Mouse (Mus musculus): ENCODE measurements around the gene Litaf. TPM values are rescaled to one million over a fixed set of nuclear protein-coding genes. Genes with fewer than 3 reads are reported as not detected.
A peak's percentile ranks its signal among the peaks of the same experiment; 100 is the strongest.

Gene Litaf
- polyA plus RNA-seq, 1 experiment from 2014 or later = 69.5 TPM

DNA sequence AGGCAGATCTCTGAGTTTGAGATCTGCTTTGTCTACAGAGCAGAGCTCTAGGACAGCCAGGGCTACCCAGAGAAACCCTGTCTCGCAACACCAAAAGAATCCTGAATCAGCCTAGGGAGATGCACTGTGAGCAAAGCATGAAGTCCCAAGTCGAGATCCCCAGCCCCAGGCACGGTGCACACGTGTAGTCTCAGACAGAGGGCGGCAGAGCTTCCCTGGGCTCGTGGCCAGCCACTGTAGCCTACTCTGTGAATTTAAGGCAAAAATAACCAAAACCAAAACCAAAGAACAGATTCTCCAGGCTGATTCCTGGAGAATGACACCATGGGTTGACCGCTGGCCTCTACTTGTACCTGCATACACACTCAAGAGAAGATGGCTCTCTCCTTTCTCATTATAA lies 121.4 kb downstream of the Litaf start:
- no peak for TF ChIP-seq EP300 (optimal IDR thresholded peaks at IDR 0.05)
- peak; percentile 25 for TF ChIP-seq CTCF (IDR thresholded peaks at IDR 0.05; ENCODE audit: low read depth)
- Histone ChIP-seq H3K27me3 (ENCODE audit: control insufficient read depth, insufficient read depth, low read length) (no peaks in the 10 kb centered on the region), H3K4me3 (ENCODE audit: low read depth, low read length) (no peak overlapping the region), H3K9me3 (ENCODE audit: control insufficient read depth, low read length) (no peaks in the 10 kb centered on the region), H3K4me1 (replicated peaks; ENCODE audit: control insufficient read depth, insufficient read depth) (no peaks in the 10 kb centered on the region), H3K9ac (ENCODE audit: low read length) (no peak overlapping the region), H3K4me2 (replicated peaks; ENCODE audit: low read depth) (no peak overlapping the region), H3K36me3 (ENCODE audit: control insufficient read depth, insufficient read depth, low read length) (no peaks in the 10 kb centered on the region), H3K27ac (replicated peaks) (no peak overlapping the region)
- WGBS = 70% methylated on average over 7 of the region's 7 CpGs
- DNase-seq (ENCODE audit: low spot score) (no peak), ATAC-seq (ENCODE audit: low FRiP score, low TSS enrichment) (no peak)

GRCm38 (mm10) chr16:10943257-10943656 lies 122.7 kb downstream of the Litaf start:
- no peak overlapping the region for H3K9ac ChIP-seq (ENCODE audit: low read length)
- no peaks in the 10 kb centered on the region for H3K27me3 ChIP-seq (ENCODE audit: control insufficient read depth, insufficient read depth, low read length)
- no peak overlapping the region for H3K4me3 ChIP-seq (ENCODE audit: low read depth, low read length)
- TF ChIP-seq CTCF (IDR thresholded peaks at IDR 0.05; ENCODE audit: low read depth) (peak; percentile 45), EP300 (optimal IDR thresholded peaks at IDR 0.05) (no peak)
- WGBS = 53% methylated on average over 5 of the region's 5 CpGs
- no peaks in the 10 kb centered on the region for H3K36me3 ChIP-seq (ENCODE audit: control insufficient read depth, insufficient read depth, low read length)
- no peaks in the 10 kb centered on the region for H3K9me3 ChIP-seq (ENCODE audit: control insufficient read depth, low read length)
- H3K4me1 ChIP-seq (replicated peaks; ENCODE audit: control insufficient read depth, insufficient read depth) = no peaks in the 10 kb centered on the region
- H3K4me2 ChIP-seq (replicated peaks; ENCODE audit: low read depth) = no peak overlapping the region
- H3K27ac ChIP-seq (replicated peaks) = no peak overlapping the region
- ATAC-seq (ENCODE audit: low FRiP score, low TSS enrichment) (no peak), DNase-seq (ENCODE audit: low spot score) (no peak)

DNA sequence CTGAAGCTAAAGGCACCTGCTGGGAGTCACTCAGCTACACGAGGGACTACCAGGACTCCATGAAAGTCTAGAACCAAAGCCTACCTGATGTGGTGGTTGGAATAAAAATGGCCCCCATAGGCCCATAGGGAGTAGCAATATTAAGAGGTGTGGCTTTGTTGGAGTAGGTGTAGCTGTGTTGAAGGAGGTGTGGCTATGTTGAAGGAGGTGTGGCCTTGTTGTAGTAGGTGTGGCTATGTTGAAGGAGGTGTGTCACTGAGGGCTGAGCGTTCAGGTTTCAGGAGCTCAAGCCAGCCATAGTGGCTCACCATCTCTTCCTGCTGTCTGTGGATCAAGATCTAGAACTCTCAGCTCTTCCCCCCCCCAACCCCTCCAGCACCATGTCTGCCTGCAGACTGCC lies 125.3 kb downstream of the Litaf start:
- 89% methylated on average over 2 of the region's 2 CpGs for WGBS
- Histone ChIP-seq H3K9me3 (ENCODE audit: control insufficient read depth, low read length) (no peaks in the 10 kb centered on the region), H3K27ac (replicated peaks) (no peak overlapping the region), H3K9ac (ENCODE audit: low read length) (no peak overlapping the region), H3K4me2 (replicated peaks; ENCODE audit: low read depth) (no peak overlapping the region), H3K4me1 (replicated peaks; ENCODE audit: control insufficient read depth, insufficient read depth) (no peaks in the 10 kb centered on the region), H3K36me3 (ENCODE audit: control insufficient read depth, insufficient read depth, low read length) (no peaks in the 10 kb centered on the region), H3K27me3 (ENCODE audit: control insufficient read depth, insufficient read depth, low read length) (no peaks in the 10 kb centered on the region), H3K4me3 (ENCODE audit: low read depth, low read length) (no peak overlapping the region)
- ATAC-seq (ENCODE audit: low FRiP score, low TSS enrichment) = no peak
- no peak for DNase-seq (ENCODE audit: low spot score)
- no peak for TF ChIP-seq CTCF (IDR thresholded peaks at IDR 0.05; ENCODE audit: low read depth)
- no peak for TF ChIP-seq EP300 (optimal IDR thresholded peaks at IDR 0.05)

GRCm38 (mm10) chr16:10939932-10940331 lies 126.0 kb downstream of the Litaf start:
- Histone ChIP-seq H3K9ac (ENCODE audit: low read length) (no peak overlapping the region), H3K36me3 (ENCODE audit: control insufficient read depth, insufficient read depth, low read length) (no peaks in the 10 kb centered on the region), H3K27me3 (ENCODE audit: control insufficient read depth, insufficient read depth, low read length) (no peaks in the 10 kb centered on the region), H3K9me3 (ENCODE audit: control insufficient read depth, low read length) (no peaks in the 10 kb centered on the region), H3K4me3 (ENCODE audit: low read depth, low read length) (no peak overlapping the region), H3K27ac (replicated peaks) (no peak overlapping the region), H3K4me1 (replicated peaks; ENCODE audit: control insufficient read depth, insufficient read depth) (no peaks in the 10 kb centered on the region), H3K4me2 (replicated peaks; ENCODE audit: low read depth) (no peak overlapping the region)
- TF ChIP-seq CTCF (IDR thresholded peaks at IDR 0.05; ENCODE audit: low read depth) = no peak
- TF ChIP-seq EP300 (optimal IDR thresholded peaks at IDR 0.05) = no peak
- no peak for DNase-seq (ENCODE audit: low spot score)
- WGBS = 54% methylated on average over 4 of the region's 4 CpGs
- no peak for ATAC-seq (ENCODE audit: low FRiP score, low TSS enrichment)

DNA sequence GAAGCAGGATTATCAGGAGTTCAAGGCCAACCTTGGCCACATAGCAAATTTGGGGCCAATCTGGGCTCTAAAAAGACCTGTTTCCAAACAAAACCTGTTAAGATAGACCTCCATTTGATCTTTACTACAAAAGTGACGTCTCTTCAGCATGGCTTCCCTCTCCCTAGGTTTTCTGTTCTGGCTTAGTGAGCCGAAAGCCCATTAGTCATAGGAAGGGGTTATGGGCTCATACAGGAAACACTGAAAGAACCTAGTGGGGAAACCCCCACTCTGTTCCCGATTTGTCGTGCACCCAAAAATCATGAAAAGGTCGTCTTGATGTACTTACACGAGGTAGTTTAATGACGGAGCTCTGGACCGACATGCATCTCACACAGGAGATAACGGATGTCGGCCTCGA lies 128.5 kb downstream of the Litaf start:
- H3K4me1 ChIP-seq (replicated peaks; ENCODE audit: control insufficient read depth, insufficient read depth) = no peaks in the 10 kb centered on the region
- H3K36me3 ChIP-seq (ENCODE audit: control insufficient read depth, insufficient read depth, low read length) = no peaks in the 10 kb centered on the region
- 71% methylated on average over 11 of the region's 11 CpGs for WGBS
- H3K4me2 ChIP-seq (replicated peaks; ENCODE audit: low read depth) = no peak overlapping the region
- no peaks in the 10 kb centered on the region for H3K9me3 ChIP-seq (ENCODE audit: control insufficient read depth, low read length)
- H3K27me3 ChIP-seq (ENCODE audit: control insufficient read depth, insufficient read depth, low read length) = no peaks in the 10 kb centered on the region
- H3K27ac ChIP-seq (replicated peaks) = no peak overlapping the region
- ATAC-seq (ENCODE audit: low FRiP score, low TSS enrichment) (no peak), DNase-seq (ENCODE audit: low spot score) (no peak)
- no peak overlapping the region for H3K9ac ChIP-seq (ENCODE audit: low read length)
- TF ChIP-seq CTCF (IDR thresholded peaks at IDR 0.05; ENCODE audit: low read depth) (no peak), EP300 (optimal IDR thresholded peaks at IDR 0.05) (no peak)
- H3K4me3 ChIP-seq (ENCODE audit: low read depth, low read length) = no peak overlapping the region

DNA sequence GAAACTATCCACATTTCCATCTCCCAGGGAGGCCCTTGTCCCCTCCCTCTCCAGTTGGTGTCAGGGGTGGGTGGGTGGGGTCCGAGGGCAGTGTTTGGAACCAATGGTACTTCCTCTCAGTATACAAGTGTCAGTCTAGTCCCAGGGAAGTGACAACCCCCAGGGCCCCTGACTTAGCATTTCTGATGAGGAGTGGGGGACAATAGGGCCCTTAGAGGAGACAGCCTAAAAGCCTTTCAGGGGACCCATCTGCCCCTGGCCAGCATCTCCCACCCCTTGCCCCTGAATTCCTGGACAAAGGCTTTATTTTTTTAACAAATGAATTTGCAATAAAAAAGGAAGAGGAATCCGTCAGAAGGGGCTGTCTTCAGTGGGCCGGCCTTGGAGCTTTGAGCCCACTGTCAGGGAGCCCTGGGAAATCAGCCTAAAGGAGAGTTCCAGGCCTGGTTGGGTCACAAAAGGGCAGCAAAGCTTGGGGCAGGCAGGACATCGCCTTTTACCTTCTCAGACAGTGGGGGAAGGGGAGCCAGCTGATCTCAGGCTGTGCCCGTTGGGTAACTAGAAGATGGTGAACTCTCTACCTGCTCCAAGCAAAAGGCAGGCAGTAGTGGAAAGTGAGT lies 129.1 kb downstream of the Litaf start:
- no peaks in the 10 kb centered on the region for H3K4me1 ChIP-seq (replicated peaks; ENCODE audit: control insufficient read depth, insufficient read depth)
- WGBS = 81% methylated on average over 5 of the region's 5 CpGs

More for the DNA sequence above, 129.1 kb downstream of the Litaf start:
- no peak for TF ChIP-seq EP300 (optimal IDR thresholded peaks at IDR 0.05)
- H3K4me2 ChIP-seq (replicated peaks; ENCODE audit: low read depth) = no peak overlapping the region
- no peak overlapping the region for H3K27ac ChIP-seq (replicated peaks)
- H3K27me3 ChIP-seq (ENCODE audit: control insufficient read depth, insufficient read depth, low read length) = no peaks in the 10 kb centered on the region
- H3K36me3 ChIP-seq (ENCODE audit: control insufficient read depth, insufficient read depth, low read length) = no peaks in the 10 kb centered on the region
- ATAC-seq (ENCODE audit: low FRiP score, low TSS enrichment) = no peak
- no peak for DNase-seq (ENCODE audit: low spot score)
- H3K4me3 ChIP-seq (ENCODE audit: low read depth, low read length) = no peak overlapping the region
- no peaks in the 10 kb centered on the region for H3K9me3 ChIP-seq (ENCODE audit: control insufficient read depth, low read length)
- no peak overlapping the region for H3K9ac ChIP-seq (ENCODE audit: low read length)

Measured in stomach, postnatal 0 days (tissue).